Mouse (Mus musculus) CH12.LX (cell line): Measurements from ENCODE around the gene Iqcf3. TPM values are rescaled to one million over a fixed set of nuclear protein-coding genes. Genes with fewer than 3 reads are reported as not detected.

Source experiments
- DNase-seq: peaks from one replicate; pipeline ENCODE4 v3.0.0-alpha.2; 2013; ENCODE audit errors: extremely low read depth
- H3K27ac ChIP-seq: 2 replicates; pipeline ENCODE4 v1.5.1; 2012; ENCODE audit warnings: low read depth, mild to moderate bottlenecking, control low read depth, moderate library complexity; ENCODE audit not compliant: insufficient read depth
- H3K27me3 ChIP-seq: replicated peaks from 2 replicates; pipeline ENCODE3; 2012; ENCODE audit warnings: inconsistent platforms
- H3K36me3 ChIP-seq, 2 experiments: replicated peaks in 1 of 2; 2 replicates each; pipeline versions ENCODE3 to v1.6.1; 2012; ENCODE audit warnings: inconsistent platforms in 1 of 2, low read length in 1 of 2, mild to moderate bottlenecking in 1 of 2, mixed read lengths in 1 of 2, moderate library complexity in 1 of 2; ENCODE audit not compliant: control insufficient read depth in 1 of 2, insufficient read depth in 1 of 2
- H3K4me1 ChIP-seq, 2 experiments: 2 replicates each; pipeline ENCODE4 v1.6.1; 2012; ENCODE audit warnings: inconsistent platforms in 1 of 2, moderate library complexity in 1 of 2; ENCODE audit not compliant: insufficient read depth in 2 of 2, control insufficient read depth in 1 of 2
- H3K4me2 ChIP-seq: 2 replicates; pipeline ENCODE4 v1.6.1; 2012; ENCODE audit warnings: low read depth, mild to moderate bottlenecking, control low read depth; ENCODE audit not compliant: poor library complexity, insufficient read depth, severe bottlenecking
- H3K4me3 ChIP-seq, 3 experiments: fragments of 150-350 bp in 1 of 3; sonication (generic) in 1 of 3; replicated peaks in 1 of 3; 2 replicates each; pipeline versions ENCODE3 to v1.5.1; 2011 to 2012; ENCODE audit warnings: low read depth in 2 of 3, low read length in 2 of 3, mild to moderate bottlenecking in 2 of 3, moderate library complexity in 2 of 3, control low read depth in 1 of 3, improper control_type of control experiment in 1 of 3, inconsistent platforms in 1 of 3, mixed read lengths in 1 of 3; ENCODE audit not compliant: poor library complexity in 1 of 3
- H3K79me2 ChIP-seq: replicated peaks from 2 replicates; pipeline ENCODE4 v1.6.1; 2012; ENCODE audit warnings: mild to moderate bottlenecking, moderate library complexity; ENCODE audit not compliant: control insufficient read depth, poor library complexity, insufficient read depth, severe bottlenecking; ENCODE audit errors: extremely low read depth
- H3K9ac ChIP-seq: 2 replicates; pipeline ENCODE4 v1.6.1; 2012; ENCODE audit warnings: low read depth, mild to moderate bottlenecking, control low read depth, moderate library complexity; ENCODE audit not compliant: insufficient read depth
- H3K9me3 ChIP-seq: replicated peaks from 2 replicates; pipeline ENCODE3; 2012; ENCODE audit warnings: low read length, inconsistent platforms, mixed read lengths
- BHLHE40 ChIP-seq: IDR thresholded peaks from 2 replicates; pipeline ENCODE4 v1.6.1; 2011; ENCODE audit warnings: mild to moderate bottlenecking, low read depth, low read length, improper control_type of control experiment
- CHD1 ChIP-seq: IDR thresholded peaks from 2 replicates; pipeline ENCODE4 v1.6.1; 2012; ENCODE audit warnings: low read depth, low read length, improper control_type of control experiment, inconsistent platforms
- CTCF ChIP-seq, 2 experiments: IDR thresholded peaks in 1 of 2; conservative IDR thresholded peaks in 1 of 2; 2 replicates each; pipeline ENCODE4 v1.5.1; 2011 to 2012; ENCODE audit warnings: low read depth in 2 of 2, low read length in 2 of 2, improper control_type of control experiment in 1 of 2, inconsistent platforms in 1 of 2, mild to moderate bottlenecking in 1 of 2, moderate library complexity in 1 of 2
- E2F4 ChIP-seq: IDR thresholded peaks from 2 replicates; pipeline ENCODE4 v1.6.1; 2011; ENCODE audit warnings: low read depth, low read length, improper control_type of control experiment; ENCODE audit not compliant: insufficient replicate concordance
- ELF1 ChIP-seq: IDR thresholded peaks from 2 replicates; pipeline ENCODE4 v1.6.1; 2014; ENCODE audit warnings: low read depth, mild to moderate bottlenecking, inconsistent platforms, low read length, improper control_type of control experiment
- EP300 ChIP-seq: IDR thresholded peaks from 2 replicates; pipeline ENCODE4 v1.6.1; 2011; ENCODE audit warnings: low read length, improper control_type of control experiment
- ETS1 ChIP-seq: conservative IDR thresholded peaks from 2 replicates; pipeline ENCODE4 v1.6.1; 2012; ENCODE audit warnings: low read depth, mild to moderate bottlenecking, inconsistent platforms, low read length, improper control_type of control experiment, moderate library complexity
- HCFC1 ChIP-seq: IDR thresholded peaks from 2 replicates; pipeline ENCODE4 v1.6.1; 2012; ENCODE audit warnings: low read depth, mild to moderate bottlenecking, inconsistent platforms, low read length, improper control_type of control experiment
- JUN ChIP-seq: IDR thresholded peaks from 2 replicates; pipeline ENCODE4 v1.6.1; 2011; ENCODE audit warnings: low read depth, mild to moderate bottlenecking, low read length, improper control_type of control experiment, moderate library complexity; ENCODE audit not compliant: insufficient read depth
- JUND ChIP-seq: conservative IDR thresholded peaks from 2 replicates; pipeline ENCODE4 v1.6.1; 2011; ENCODE audit warnings: low read depth, low read length, improper control_type of control experiment
- KAT2A ChIP-seq: IDR thresholded peaks from 2 replicates; pipeline ENCODE4 v1.6.1; 2012; ENCODE audit warnings: low read length, improper control_type of control experiment, inconsistent platforms; ENCODE audit not compliant: insufficient replicate concordance
- MAFK ChIP-seq: IDR thresholded peaks from 2 replicates; pipeline ENCODE4 v1.6.1; 2011; ENCODE audit warnings: low read length, improper control_type of control experiment; ENCODE audit not compliant: insufficient replicate concordance
- MAZ ChIP-seq: IDR thresholded peaks from 2 replicates; pipeline ENCODE4 v1.6.1; 2012; ENCODE audit warnings: low read depth, mild to moderate bottlenecking, inconsistent platforms, low read length, improper control_type of control experiment, moderate library complexity
- MYC ChIP-seq: IDR thresholded peaks from 2 replicates; pipeline ENCODE4 v1.6.1; 2011; ENCODE audit warnings: low read depth, mild to moderate bottlenecking, improper control_type of control experiment, low read length
- NELFE ChIP-seq: IDR thresholded peaks from 2 replicates; pipeline ENCODE4 v1.6.1; 2011; ENCODE audit warnings: low read depth, low read length, improper control_type of control experiment
- PAX5 ChIP-seq: IDR thresholded peaks from 2 replicates; pipeline ENCODE4 v1.6.1; 2012; ENCODE audit warnings: low read length, inconsistent platforms, mixed read lengths
- RAD21 ChIP-seq: IDR thresholded peaks from 2 replicates; pipeline ENCODE4 v1.6.1; 2011; ENCODE audit warnings: low read depth, mild to moderate bottlenecking, low read length, improper control_type of control experiment, moderate library complexity
- RCOR1 ChIP-seq: conservative IDR thresholded peaks from 2 replicates; pipeline ENCODE4 v1.6.1; 2012; ENCODE audit warnings: low read depth, mild to moderate bottlenecking, inconsistent platforms, low read length, improper control_type of control experiment
- TBP ChIP-seq: conservative IDR thresholded peaks from 2 replicates; pipeline ENCODE4 v1.6.1; 2011; ENCODE audit warnings: low read depth, low read length, improper control_type of control experiment
- TCF12 ChIP-seq: IDR thresholded peaks from 2 replicates; pipeline ENCODE4 v1.6.1; 2014; ENCODE audit warnings: low read depth, mild to moderate bottlenecking, inconsistent platforms, low read length, improper control_type of control experiment
- USF1 ChIP-seq: IDR thresholded peaks from 2 replicates; pipeline ENCODE4 v1.6.1; 2014; ENCODE audit warnings: low read depth, mild to moderate bottlenecking, inconsistent platforms, low read length, improper control_type of control experiment
- USF2 ChIP-seq: conservative IDR thresholded peaks from 2 replicates; pipeline ENCODE4 v1.6.1; 2011; ENCODE audit warnings: low read depth, low read length, improper control_type of control experiment
- ZC3H11A ChIP-seq: IDR thresholded peaks from 2 replicates; pipeline ENCODE4 v1.6.1; 2012; ENCODE audit warnings: low read depth, mild to moderate bottlenecking, inconsistent platforms, low read length, improper control_type of control experiment
- ZKSCAN1 ChIP-seq: IDR thresholded peaks from 2 replicates; pipeline ENCODE4 v1.6.1; 2012; ENCODE audit warnings: low read depth, inconsistent platforms, low read length, improper control_type of control experiment, borderline replicate concordance
- ZMIZ1 ChIP-seq: IDR thresholded peaks from 2 replicates; pipeline ENCODE4 v1.6.1; 2012; ENCODE audit warnings: low read depth, mild to moderate bottlenecking, inconsistent platforms, low read length, improper control_type of control experiment
- ZNF384 ChIP-seq: IDR thresholded peaks from 2 replicates; pipeline ENCODE4 v1.6.1; 2012; ENCODE audit warnings: low read depth, low read length, improper control_type of control experiment, inconsistent platforms
- dilution Hi-C: fragments of 300-500 bp; cut with MboI; formaldehyde crosslinking; loops from 2 replicates; pipeline ENCODE4 v1.14.3; 2020; ENCODE audit warnings: low sequenced_read_pairs; ENCODE audit not compliant: extremely low pct_unique_long_range_greater_than_20kb, extremely low pct_ligation_motif_present
- in situ Hi-C: fragments of 300-500 bp; cut with MboI; formaldehyde crosslinking; loops from 3 replicates; pipeline ENCODE4 v1.14.3; 2019; ENCODE audit warnings: low sequenced_read_pairs, low pct_ligation_motif_present, low pct_unique_long_range_greater_than_20kb, mixed read lengths
- polyA plus RNA-seq: library from polyadenylated mRNA; unstranded; fragments of >175 nt; gene quantifications from 2 replicates; pipeline ENCODE4 v1.2.1, GENCODE M21; 2012; ENCODE audit warnings: low read depth; ENCODE audit not compliant: insufficient read length
- total RNA-seq, 2 experiments: library from RNA; depleted of rRNA; stranded (reverse); fragments of 300-350 nt in 1 of 2; fragments of >200 nt in 1 of 2; gene quantifications; 2 replicates each; pipeline ENCODE4 v1.2.3; 2012 to 2014

Gene Iqcf3
- total and polyA plus RNA-seq, 3 experiments, result not detected

- Histone ChIP-seq H3K36me3 (peaks cover 2 to 39% of the 10 kb centered on the region in 2 experiments), H3K27ac (no peak overlapping the region), H3K9me3 (no peaks in the 10 kb centered on the region), H3K79me2 (peaks cover 11% of the 10 kb centered on the region), H3K4me2 (no peak overlapping the region), H3K4me3 (no peak overlapping the region), H3K27me3 (no peaks in the 10 kb centered on the region), H3K4me1 (peaks cover 0 to 39% of the 10 kb centered on the region in 2 experiments; a peak in 3 of 4 replicates), H3K9ac (no peak overlapping the region)
- dilution Hi-C loops (no loop called here), in situ Hi-C loops (no loop called here)
- TF ChIP-seq ETS1, result no peak
- TF ChIP-seq ZKSCAN1, result no peak
- no peak for TF ChIP-seq PAX5
- no peak for TF ChIP-seq NELFE
- no peak for TF ChIP-seq ZMIZ1
- no peak for TF ChIP-seq ELF1
- TF ChIP-seq ZC3H11A, result no peak
- TF ChIP-seq TCF12, result no peak
- no peak for TF ChIP-seq ZNF384
- TF ChIP-seq USF1, result no peak
- no peak for TF ChIP-seq E2F4
- TF ChIP-seq USF2, result no peak
- no peak for TF ChIP-seq MYC
- TF ChIP-seq JUND, result no peak
- no peak for DNase-seq
These were observed 88.2 kb downstream of the Iqcf3 start for GRCm38 (mm10) chr9:106473081-106473752.

GRCm38 (mm10) chr9:106472321-106472720 is 89.1 kb downstream of the Iqcf3 start:
- dilution Hi-C loops, result no loop called here
- Histone ChIP-seq H3K27ac (no peak overlapping the region), H3K79me2 (peaks cover 2% of the 10 kb centered on the region), H3K36me3 (peaks cover 2 to 39% of the 10 kb centered on the region in 2 experiments), H3K27me3 (no peaks in the 10 kb centered on the region), H3K9ac (no peak overlapping the region), H3K9me3 (no peaks in the 10 kb centered on the region), H3K4me1 (peaks cover 0 to 36% of the 10 kb centered on the region in 2 experiments; a peak in 3 of 4 replicates), H3K4me2 (no peak overlapping the region), H3K4me3 (no peak overlapping the region)
- no peak for DNase-seq
- TF ChIP-seq USF1, result no peak
- in situ Hi-C loops, result no loop called here

GRCm38 (mm10) chr9:106471892-106472291 is 89.5 kb downstream of the Iqcf3 start:
- peaks cover 2 to 39% of the 10 kb centered on the region in 2 experiments for H3K36me3 ChIP-seq
- dilution Hi-C loops, result no loop called here
- no peak overlapping the region for H3K9ac ChIP-seq
- no peak for DNase-seq
- in situ Hi-C loops, result no loop called here
- H3K4me2 ChIP-seq, result no peak overlapping the region
- H3K4me1 ChIP-seq, result peaks cover 0 to 36% of the 10 kb centered on the region in 2 experiments; a peak in 3 of 4 replicates
- no peaks in the 10 kb centered on the region for H3K9me3 ChIP-seq
- no peaks in the 10 kb centered on the region for H3K79me2 ChIP-seq
- H3K27me3 ChIP-seq, result no peaks in the 10 kb centered on the region
- no peak overlapping the region for H3K27ac ChIP-seq
- no peak overlapping the region for H3K4me3 ChIP-seq
- TF ChIP-seq PAX5, result no peak
- no peak for TF ChIP-seq RCOR1
- no peak for TF ChIP-seq RAD21
- no peak for TF ChIP-seq JUND
- TF ChIP-seq BHLHE40, result no peak
- TF ChIP-seq MAFK, result no peak
- TF ChIP-seq E2F4, result no peak
- TF ChIP-seq CHD1, result no peak
- TF ChIP-seq ELF1, result no peak
- no peak for TF ChIP-seq JUN
- no peak for TF ChIP-seq KAT2A
- no peak for TF ChIP-seq CTCF (conservative IDR thresholded peaks at IDR 0.05 in 1 of 2, IDR thresholded peaks at IDR 0.05 in 1 of 2; ENCODE audit: low read depth in 2 of 2, low read length in 2 of 2)
- TF ChIP-seq HCFC1, result no peak
- TF ChIP-seq TBP, result no peak
- no peak for TF ChIP-seq MAZ
- no peak for TF ChIP-seq MYC
- no peak for TF ChIP-seq EP300
